Mouse (Mus musculus) left cerebral cortex, adult 18-20 months (tissue): ENCODE results near the gene Rbms3. TPM values are rescaled to one million over a fixed set of nuclear protein-coding genes. Genes with fewer than 3 reads are reported as not detected.
A peak's percentile ranks its signal among the peaks of the same experiment; 100 is the strongest.

Experiments used
- DNase-seq, 2 experiments: peaks; one replicate each; pipeline ENCODE4 v3.0.0; 2021 to 2022; ENCODE audit warnings: low spot score in 2 of 2, mixed read lengths in 1 of 2
- total RNA-seq, 2 experiments: library from RNA; stranded (reverse); gene quantifications; 2 replicates each; pipeline ENCODE4 v1.2.3; 2021

The Rbms3 gene
- total RNA-seq, 2 experiments from 2014 or later, result 11.6 to 12.9 TPM

DNA sequence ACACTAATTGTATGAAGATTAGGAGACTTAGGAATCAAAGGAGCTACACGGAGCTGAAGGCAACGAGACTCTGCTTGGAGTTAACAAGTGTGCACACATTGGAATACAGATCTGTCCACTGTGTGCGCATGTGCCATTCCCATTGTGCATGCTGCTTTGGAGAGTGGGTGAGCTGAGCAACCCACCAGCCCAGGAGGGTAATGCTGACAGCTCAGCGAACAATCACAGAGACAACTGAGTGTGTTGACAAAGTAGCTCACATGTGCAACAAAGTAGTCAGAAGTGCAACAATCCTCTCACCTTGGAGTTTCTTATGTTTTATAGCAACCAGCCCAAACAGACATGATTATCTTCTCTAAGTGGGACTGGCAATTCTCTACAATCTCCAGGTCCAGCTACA lies 955.5 kb downstream of the Rbms3 start:
- no peak for DNase-seq

GRCm38 (mm10) chr9:116661026-116661425 lies 968.7 kb downstream of the Rbms3 start:
- DNase-seq, result no peak

DNA sequence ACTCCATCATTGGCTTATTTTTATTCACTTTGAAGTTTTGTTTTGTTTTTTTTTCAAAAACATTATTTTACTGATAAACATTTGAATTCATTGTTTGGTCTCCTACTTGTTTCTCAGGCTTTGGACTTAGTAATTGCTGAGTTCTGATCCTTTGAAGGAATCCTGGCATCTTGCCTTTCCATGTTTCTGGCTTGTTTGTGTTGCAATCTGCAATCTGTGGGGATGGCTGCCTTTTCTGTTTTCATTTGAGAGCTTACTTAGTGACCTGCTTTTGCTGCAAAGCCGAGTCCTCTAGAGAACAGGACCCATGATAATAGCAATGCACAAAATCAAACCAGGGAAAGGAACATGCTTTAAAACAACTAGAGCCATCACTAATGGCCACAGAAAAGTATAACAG lies 969.8 kb downstream of the Rbms3 start:
- DNase-seq, result no peak

GRCm38 (mm10) chr9:116657141-116657540 lies 972.6 kb downstream of the Rbms3 start:
- DNase-seq, result no peak

GRCm38 (mm10) chr9:116651414-116651813 lies 978.3 kb downstream of the Rbms3 start:
- no peak for DNase-seq

- no peak for DNase-seq
These were observed 979.8 kb downstream of the Rbms3 start for GRCm38 (mm10) chr9:116649955-116650354.

GRCm38 (mm10) chr9:116649086-116649792 lies 980.5 kb downstream of the Rbms3 start:
- DNase-seq, result no peak

DNA sequence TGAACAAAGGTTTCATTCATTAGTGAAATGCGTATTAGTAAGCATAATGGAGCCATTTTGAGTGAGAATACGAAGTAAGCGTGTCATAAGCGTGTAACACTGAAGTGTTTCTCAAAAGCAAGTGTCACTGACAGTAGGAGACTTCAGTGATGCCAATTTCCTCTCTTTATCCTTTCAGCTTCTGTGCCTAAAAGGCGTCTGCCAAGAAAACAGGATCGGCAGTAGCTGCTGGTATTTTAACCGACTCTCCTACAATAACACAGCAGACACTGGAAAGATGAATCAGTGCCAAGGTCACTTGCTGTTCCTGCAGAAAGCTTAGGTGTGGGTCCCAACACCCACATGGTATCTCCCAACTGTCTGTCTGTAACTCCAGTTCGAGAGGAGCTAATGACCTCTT lies 985.1 kb downstream of the Rbms3 start:
- DNase-seq, result no peak

DNA sequence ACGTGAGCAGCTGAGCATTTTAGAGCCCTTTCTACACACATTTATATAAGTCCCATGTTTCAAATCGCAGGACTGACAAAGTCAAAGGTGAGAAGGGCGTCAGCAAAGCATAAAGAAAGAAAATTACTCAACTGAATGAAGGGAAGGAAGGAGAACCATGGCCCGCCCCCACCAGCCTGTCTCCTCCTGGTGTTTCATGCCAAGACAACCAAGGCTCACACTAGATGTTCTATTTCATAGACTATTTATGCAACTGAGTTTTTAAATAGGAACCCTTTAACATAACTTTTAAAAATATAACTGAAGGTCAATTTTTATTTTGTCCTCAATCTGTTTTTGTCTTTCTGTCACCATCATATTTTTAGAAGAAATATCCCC lies 989.4 kb downstream of the Rbms3 start:
- peak in 1 of 2 experiments; percentile 13 for DNase-seq

- DNase-seq, result no peak
These were observed 990.0 kb downstream of the Rbms3 start for GRCm38 (mm10) chr9:116639597-116640301.

DNA sequence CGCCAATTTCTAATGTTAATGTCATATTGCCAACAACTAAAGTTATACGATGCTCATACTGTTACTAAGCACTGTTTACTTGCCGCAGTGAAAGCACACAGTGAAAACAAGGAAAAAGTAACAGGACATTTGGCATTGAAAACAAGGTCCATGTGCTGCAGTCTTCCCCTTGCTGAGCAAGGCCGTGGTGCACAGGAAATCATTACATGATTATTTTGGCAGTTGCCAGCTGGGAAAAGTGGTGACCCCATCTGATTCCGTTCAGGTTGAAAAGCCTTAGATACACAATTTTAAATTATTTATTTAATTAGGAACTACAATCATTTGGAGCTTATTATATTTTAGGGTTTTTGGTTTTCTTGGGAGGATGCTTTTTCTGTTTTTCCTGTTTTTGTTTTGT lies 995.9 kb downstream of the Rbms3 start:
- no peak for DNase-seq

GRCm38 (mm10) chr9:116633075-116633474 lies 996.6 kb downstream of the Rbms3 start:
- DNase-seq, result no peak

DNA sequence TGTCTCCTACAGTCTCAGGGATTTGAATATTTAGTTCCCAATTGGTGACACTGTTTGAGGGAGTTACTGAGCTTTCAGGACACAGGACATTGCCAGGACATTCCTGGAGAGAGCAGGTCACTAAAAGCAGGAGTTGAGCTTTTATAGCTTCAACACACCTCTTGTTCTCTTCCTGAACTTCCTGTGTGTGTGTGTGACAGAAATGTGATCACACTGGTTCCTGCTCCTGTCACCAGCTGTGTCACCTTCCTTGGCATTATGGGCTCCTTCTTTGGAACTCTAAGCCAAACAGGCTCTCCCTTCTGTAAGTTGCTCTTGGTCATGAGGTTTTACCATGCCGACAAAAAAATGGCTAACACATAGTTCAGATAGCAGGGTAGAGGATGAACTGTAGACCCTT lies 997.9 kb downstream of the Rbms3 start:
- no peak for DNase-seq

DNA sequence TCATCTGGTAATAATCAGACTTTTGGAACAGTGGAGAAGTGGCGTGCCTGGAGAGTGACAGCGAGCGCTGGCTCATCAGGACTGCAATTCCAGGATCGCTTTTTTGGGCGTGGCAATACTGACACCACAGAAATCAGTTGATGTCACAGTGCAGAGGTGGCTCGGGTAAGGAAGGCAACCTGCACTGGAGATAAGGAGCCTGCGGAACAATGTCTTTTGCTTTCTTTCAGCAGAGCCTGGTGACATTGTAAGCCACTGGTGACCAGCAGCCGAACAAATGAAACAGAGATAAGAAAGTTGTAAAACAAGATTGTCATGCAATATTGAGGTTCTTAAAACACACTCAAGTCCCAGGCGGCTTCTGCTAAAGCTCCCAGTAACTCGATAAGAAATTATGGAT lies 998.9 kb downstream of the Rbms3 start:
- no peak for DNase-seq

GRCm38 (mm10) chr9:116620434-116620833 lies 1009.3 kb downstream of the Rbms3 start:
- DNase-seq, result peak; percentile 2 to 16

DNA sequence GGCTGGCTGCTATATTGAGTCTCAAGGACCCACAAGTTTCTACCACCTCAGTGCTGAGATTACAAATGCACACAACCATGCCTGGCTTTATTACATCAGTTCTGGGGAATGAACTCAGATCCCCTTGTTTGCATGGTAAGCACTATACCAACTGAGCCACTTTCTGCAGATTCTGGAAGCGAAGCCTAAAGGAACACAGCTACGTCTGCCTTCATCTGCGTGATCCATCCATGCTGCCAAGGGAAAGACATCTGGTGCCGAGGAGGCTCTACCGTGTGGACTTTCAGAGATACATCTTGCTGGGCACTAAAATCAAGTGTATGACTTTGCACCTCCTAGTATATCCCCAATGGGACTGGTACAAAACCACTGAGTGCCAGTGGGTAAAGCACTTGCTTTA lies 1010.8 kb downstream of the Rbms3 start:
- DNase-seq, result no peak

- DNase-seq, result no peak
These were observed 1016.4 kb downstream of the Rbms3 start for GRCm38 (mm10) chr9:116613276-116613675.

GRCm38 (mm10) chr9:116596046-116596445 lies 1033.7 kb downstream of the Rbms3 start:
- DNase-seq, result no peak

GRCm38 (mm10) chr9:116592486-116592885 lies 1037.2 kb downstream of the Rbms3 start:
- DNase-seq, result no peak

GRCm38 (mm10) chr9:116591071-116591470 lies 1038.6 kb downstream of the Rbms3 start:
- peak; percentile 8 to 15 for DNase-seq

- DNase-seq, result no peak
These were observed 1060.0 kb downstream of the Rbms3 start for GRCm38 (mm10) chr9:116569680-116570079.

DNA sequence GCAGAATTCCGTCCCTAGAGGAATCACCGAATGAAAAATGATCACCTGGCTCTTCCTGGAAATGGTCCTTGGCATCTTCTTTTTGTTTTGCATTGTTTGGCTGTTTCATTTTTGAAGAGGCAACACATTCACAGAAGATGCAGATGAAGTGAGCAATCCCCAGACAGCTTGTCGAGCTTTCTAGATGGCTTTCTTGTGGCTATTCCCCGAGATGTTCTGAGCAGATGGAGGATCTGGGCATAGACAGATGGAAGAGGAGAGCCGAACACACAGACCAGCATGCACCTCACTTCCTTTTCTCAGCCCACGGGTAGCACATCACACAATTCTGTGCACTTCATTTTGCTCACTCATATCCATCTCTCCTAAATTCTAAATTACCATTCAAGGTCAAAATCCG lies 1063.0 kb downstream of the Rbms3 start:
- DNase-seq, result peak in 1 of 2 experiments; percentile 27

DNA sequence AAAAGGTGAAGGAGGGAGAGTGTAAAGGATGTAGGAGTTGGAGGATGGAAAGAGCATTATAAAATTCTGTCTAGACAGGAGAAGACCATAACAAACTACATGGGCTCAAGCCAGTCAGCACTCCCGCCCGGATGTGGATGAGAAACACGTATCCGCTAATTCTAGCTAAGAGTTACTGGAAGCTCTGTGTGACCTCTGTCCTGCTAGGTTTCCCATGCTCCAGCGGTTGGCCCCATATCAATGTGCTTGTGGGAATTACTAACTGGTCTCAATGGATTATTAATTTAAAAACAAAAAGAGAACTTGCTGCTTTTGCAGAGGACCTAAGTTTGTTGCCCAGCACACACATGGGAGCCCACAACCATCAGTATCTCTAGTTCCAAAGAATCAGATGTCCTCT lies 1071.9 kb downstream of the Rbms3 start:
- no peak for DNase-seq
